Mouse (Mus musculus) myocyte (in vitro differentiated cells): ENCODE data around the gene Nptxr.

Source experiments
- MAX ChIP-seq: IDR thresholded peaks from one replicate; pipeline ENCODE4 v1.6.1; 2011; ENCODE audit warnings: low read depth, mild to moderate bottlenecking, control low read depth
- TCF12 ChIP-seq: IDR thresholded peaks from one replicate; pipeline ENCODE4 v1.6.1; 2011; ENCODE audit warnings: mild to moderate bottlenecking, control low read depth; ENCODE audit not compliant: poor library complexity, insufficient read depth, severe bottlenecking

- TF ChIP-seq MAX = no peak
- TF ChIP-seq TCF12 = no peak
Measured at GRCm38 (mm10) chr15:79791502-79791901, 13.1 kb downstream of the Nptxr start.
